Comparison of ENCODE assay signal across 8 mouse cellular contexts in the genomic region with DNA sequence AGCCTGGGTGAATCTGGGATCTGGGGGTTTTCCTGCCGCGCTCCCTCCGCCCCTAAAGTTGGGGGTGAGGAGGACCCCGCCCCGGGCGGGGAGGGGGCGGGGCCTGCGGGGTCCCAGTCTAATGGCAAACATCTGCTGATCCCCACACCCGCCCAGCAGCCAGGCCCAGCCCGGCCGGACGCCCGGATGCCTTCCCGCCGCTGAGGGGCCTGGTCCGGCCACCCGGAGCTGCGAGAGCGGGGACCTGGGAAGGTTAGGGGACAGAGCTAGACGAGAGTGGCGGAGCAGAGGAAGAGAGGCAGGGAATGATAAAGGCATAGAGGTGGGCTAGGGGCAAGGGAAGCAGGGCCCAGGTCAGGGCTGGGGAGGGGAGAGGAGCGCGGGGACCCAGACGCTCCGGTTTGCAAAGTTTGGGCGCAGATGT. TPM values are rescaled to one million over a fixed set of nuclear protein-coding genes. Genes with fewer than 3 reads are reported as not detected.
DNase-seq lines count a peak whose midpoint lies in the region; ATAC-seq and TF ChIP-seq lines count a peak whose summit lies in the region.

No protein-coding gene starts in this region.

- H3K9ac ChIP-seq in embryonic facial prominence, embryonic 12.5 days: peak overlapping the region; percentile 83
- H3K9ac ChIP-seq in heart, embryonic 13.5 days: peak overlapping the region; percentile 98
- peak overlapping the region; percentile 80 for H3K9ac ChIP-seq in kidney, postnatal 0 days (ENCODE audit: low read depth, low read length)

- peak overlapping the region; percentile 93 for H3K27ac ChIP-seq in embryonic facial prominence, embryonic 12.5 days
- peak overlapping the region; percentile 96 for H3K27ac ChIP-seq in heart, embryonic 13.5 days (replicated peaks)
- peak overlapping the region; percentile 92 for H3K27ac ChIP-seq in kidney, postnatal 0 days
- H3K27ac ChIP-seq in small intestine, adult 2 months (ENCODE audit: insufficient read depth, low read depth, low read length): peak overlapping the region; percentile 57

- H3K36me3 ChIP-seq in embryonic facial prominence, embryonic 12.5 days: peaks cover 47% of the 10 kb centered on the region
- peaks cover 62% of the 10 kb centered on the region for H3K36me3 ChIP-seq in heart, embryonic 13.5 days
- peaks cover 25% of the 10 kb centered on the region for H3K36me3 ChIP-seq in kidney, postnatal 0 days (ENCODE audit: insufficient read depth, low read length)
- peaks cover 7% of the 10 kb centered on the region; the same call in 1 of the 2 replicates for H3K36me3 ChIP-seq in small intestine, adult 2 months (ENCODE audit: control insufficient read depth, insufficient read depth, low read length)

- WGBS in embryonic facial prominence, embryonic 12.5 days: under 1% methylated on average over 25 of the region's 26 CpGs
- WGBS in heart, embryonic 13.5 days: under 1% methylated on average over 26 of the region's 26 CpGs
- 1% methylated on average over 25 of the region's 26 CpGs for WGBS in kidney, postnatal 0 days
- 3% methylated on average over 25 of the region's 26 CpGs for WGBS in small intestine, adult 2 months

- no peak for TF ChIP-seq CTCF in kidney, postnatal 0 days (IDR thresholded peaks at IDR 0.05; ENCODE audit: low read depth)
- TF ChIP-seq CTCF in small intestine, adult 2 months (IDR thresholded peaks at IDR 0.05; ENCODE audit: extremely low read depth, insufficient read length, insufficient replicate concordance, low read depth, low read length): no peak

- H3K4me1 ChIP-seq in embryonic facial prominence, embryonic 12.5 days: peaks cover 24% of the 10 kb centered on the region
- peaks cover 53% of the 10 kb centered on the region for H3K4me1 ChIP-seq in heart, embryonic 13.5 days
- H3K4me1 ChIP-seq in kidney, postnatal 0 days (replicated peaks; ENCODE audit: insufficient read depth, low read length): peaks cover 14% of the 10 kb centered on the region
- peaks cover 7% of the 10 kb centered on the region for H3K4me1 ChIP-seq in small intestine, adult 2 months (ENCODE audit: control insufficient read depth, insufficient read depth, insufficient read length, low read length)

- no peak; the same call in 1 of the 2 replicates for TF ChIP-seq POLR2A in small intestine, adult 2 months (IDR thresholded peaks at IDR 0.05; ENCODE audit: low read depth, low read length)

- H3K4me2 ChIP-seq in embryonic facial prominence, embryonic 12.5 days (replicated peaks): peak overlapping the region; percentile 70
- H3K4me2 ChIP-seq in heart, embryonic 13.5 days: peak overlapping the region; percentile 73
- peak overlapping the region; percentile 69 for H3K4me2 ChIP-seq in kidney, postnatal 0 days (ENCODE audit: low read length)

- H3K27me3 ChIP-seq in embryonic facial prominence, embryonic 12.5 days: no peaks in the 10 kb centered on the region
- H3K27me3 ChIP-seq in heart, embryonic 13.5 days (replicated peaks): no peaks in the 10 kb centered on the region
- H3K27me3 ChIP-seq in kidney, postnatal 0 days (ENCODE audit: insufficient read depth, low read length): no peaks in the 10 kb centered on the region
- no peaks in the 10 kb centered on the region for H3K27me3 ChIP-seq in small intestine, adult 2 months (ENCODE audit: control insufficient read depth, insufficient read depth, low read length)

- H3K9me3 ChIP-seq in embryonic facial prominence, embryonic 12.5 days: no peaks in the 10 kb centered on the region
- H3K9me3 ChIP-seq in heart, embryonic 13.5 days: no peaks in the 10 kb centered on the region
- no peaks in the 10 kb centered on the region for H3K9me3 ChIP-seq in kidney, postnatal 0 days (replicated peaks; ENCODE audit: low read length)

- DNase-seq in spleen, adult 18-20 months: peak; percentile 22 to 31
- no peak for DNase-seq in spleen, postnatal 14 days (ENCODE audit: low spot score in 2 of 2)
- DNase-seq in kidney, postnatal 0 days (ENCODE audit: low spot score): peak; percentile 77
- DNase-seq in lung, postnatal 4 days: peak; percentile 81 to 90
- no peak for DNase-seq in frontal cortex, postnatal 25 days (ENCODE audit: low spot score in 2 of 2)

- peak overlapping the region; percentile 66 for H3K4me3 ChIP-seq in embryonic facial prominence, embryonic 12.5 days
- peak overlapping the region; percentile 95 for H3K4me3 ChIP-seq in heart, embryonic 13.5 days
- peak overlapping the region; percentile 76 for H3K4me3 ChIP-seq in kidney, postnatal 0 days (replicated peaks; ENCODE audit: low read depth, low read length)
- peak overlapping the region; percentile 81 for H3K4me3 ChIP-seq in small intestine, adult 2 months (ENCODE audit: low read depth, low read length)

- ATAC-seq in embryonic facial prominence, embryonic 12.5 days (ENCODE audit: insufficient number of reproducible peaks, insufficient read depth, low FRiP score, low TSS enrichment): peak; percentile 55
- peak; percentile 15; the same call in 1 of the 2 replicates for ATAC-seq in heart, embryonic 13.5 days (ENCODE audit: extremely low read depth, insufficient number of reproducible peaks, low FRiP score, low TSS enrichment)
- ATAC-seq in kidney, postnatal 0 days (replicated peaks; ENCODE audit: low FRiP score, low read depth): peak; percentile 62

RNA-seq across cellular contexts. Expression of gene Kank2, which starts 0.6 kb away (rescaled TPM):
- polyA plus RNA-seq in embryonic facial prominence, embryonic 12.5 days (2016; fragmentation: Nextera tagmentation; extraction: Ambion mirVana): 20.4 and 21.6 TPM in 2 replicates
- 16.0 and 16.9 TPM in 2 replicates for polyA plus RNA-seq in heart, embryonic 13.5 days (2015; fragmentation: Nextera tagmentation; extraction: Ambion mirVana)
- 10.1 and 10.3 TPM in 2 replicates for polyA plus RNA-seq in kidney, postnatal 0 days (2015; fragmentation: Nextera tagmentation; extraction: Ambion mirVana)
- polyA plus RNA-seq in small intestine, adult 2 months (2012; rRNA removed): 23.0 and 24.8 TPM in 2 replicates

RNA-seq across cellular contexts. Expression of gene Angptl8, which starts 37.4 kb away (rescaled TPM):
- 0.96 and 1.7 TPM in 2 replicates for polyA plus RNA-seq in embryonic facial prominence, embryonic 12.5 days (2016; fragmentation: Nextera tagmentation; extraction: Ambion mirVana)
- 1.6 and 2.3 TPM in 2 replicates for polyA plus RNA-seq in heart, embryonic 13.5 days (2015; fragmentation: Nextera tagmentation; extraction: Ambion mirVana)
- 5.6 and 6.1 TPM in 2 replicates for polyA plus RNA-seq in kidney, postnatal 0 days (2015; fragmentation: Nextera tagmentation; extraction: Ambion mirVana)
- 10.2 and 12.3 TPM in 2 replicates for polyA plus RNA-seq in small intestine, adult 2 months (2012; rRNA removed)

RNA-seq across cellular contexts. Expression of gene Spc24, which starts 37.8 kb away (rescaled TPM):
- polyA plus RNA-seq in embryonic facial prominence, embryonic 12.5 days (2016; fragmentation: Nextera tagmentation; extraction: Ambion mirVana): 117 and 126 TPM in 2 replicates
- 84.8 and 96.7 TPM in 2 replicates for polyA plus RNA-seq in heart, embryonic 13.5 days (2015; fragmentation: Nextera tagmentation; extraction: Ambion mirVana)
- 55.1 and 61.1 TPM in 2 replicates for polyA plus RNA-seq in kidney, postnatal 0 days (2015; fragmentation: Nextera tagmentation; extraction: Ambion mirVana)
- polyA plus RNA-seq in small intestine, adult 2 months (2012; rRNA removed): 11.0 and 22.6 TPM in 2 replicates

RNA-seq across cellular contexts. Expression of gene Dock6, which starts 54.5 kb away (rescaled TPM):
- polyA plus RNA-seq in embryonic facial prominence, embryonic 12.5 days (2016; fragmentation: Nextera tagmentation; extraction: Ambion mirVana): 30.8 and 33.3 TPM in 2 replicates
- 48.4 and 50.3 TPM in 2 replicates for polyA plus RNA-seq in heart, embryonic 13.5 days (2015; fragmentation: Nextera tagmentation; extraction: Ambion mirVana)
- 28.3 and 28.7 TPM in 2 replicates for polyA plus RNA-seq in kidney, postnatal 0 days (2015; fragmentation: Nextera tagmentation; extraction: Ambion mirVana)
- polyA plus RNA-seq in small intestine, adult 2 months (2012; rRNA removed): 36.4 and 73.5 TPM in 2 replicates

Comparison
In these comparisons a context has a peak if more than half of its experiments do, and no peak if none do; other contexts are left out.
1. DNase-seq: peak in spleen, adult 18-20 months (2 of 2), kidney, postnatal 0 days (single experiment) and lung, postnatal 4 days (2 of 2); none in spleen, postnatal 14 days (0 of 2) and frontal cortex, postnatal 25 days (0 of 2).
2. Peak in every context shown above with its lines, with median percentiles within 50 percentile points of each other: ATAC-seq, H3K27ac ChIP-seq, H3K4me2 ChIP-seq, H3K4me3 ChIP-seq and H3K9ac ChIP-seq.